Mouse (Mus musculus) ES-Bruce4 (cell line): ENCODE data around the gene Ift81. TPM values are rescaled to one million over a fixed set of nuclear protein-coding genes. Genes with fewer than 3 reads are reported as not detected.
A peak's percentile ranks its signal among the peaks of the same experiment; 100 is the strongest.

Experiments
- H3K27ac ChIP-seq: 2 replicates; pipeline ENCODE4 v1.5.1; 2012; ENCODE audit warnings: low read length, inconsistent platforms; ENCODE audit not compliant: insufficient read depth
- H3K27me3 ChIP-seq: 2 replicates; pipeline ENCODE4 v1.6.1; 2012; ENCODE audit warnings: mild to moderate bottlenecking, low read length, inconsistent platforms; ENCODE audit not compliant: control insufficient read depth, poor library complexity, insufficient read depth, severe bottlenecking
- H3K36me3 ChIP-seq: 2 replicates; pipeline ENCODE4 v1.6.1; 2012; ENCODE audit warnings: inconsistent platforms, mild to moderate bottlenecking, low read length, moderate library complexity; ENCODE audit not compliant: control insufficient read depth, poor library complexity, insufficient read depth, severe bottlenecking
- H3K4me1 ChIP-seq: one replicate; pipeline ENCODE4 v1.8.1; 2011; ENCODE audit warnings: low read length; ENCODE audit not compliant: control insufficient read depth, insufficient read depth
- H3K4me3 ChIP-seq: 2 replicates; pipeline ENCODE4 v1.5.1; 2011; ENCODE audit warnings: low read depth, mild to moderate bottlenecking, low read length
- H3K9ac ChIP-seq: 2 replicates; pipeline ENCODE4 v1.6.1; 2012; ENCODE audit warnings: low read depth, mild to moderate bottlenecking, inconsistent platforms; ENCODE audit not compliant: poor library complexity, severe bottlenecking
- H3K9me3 ChIP-seq: replicated peaks from 2 replicates; pipeline ENCODE4 v1.6.1; 2012; ENCODE audit warnings: mild to moderate bottlenecking, low read length, inconsistent platforms; ENCODE audit not compliant: control insufficient read depth, poor library complexity, insufficient read depth, severe bottlenecking
- CTCF ChIP-seq: IDR thresholded peaks from one replicate; pipeline ENCODE4 v1.8.1; 2011; ENCODE audit warnings: low read depth, low read length
- EP300 ChIP-seq: IDR thresholded peaks from 2 replicates; pipeline ENCODE4 v1.6.1; 2011; ENCODE audit warnings: low read depth, low read length; ENCODE audit not compliant: insufficient read depth
- POLR2A ChIP-seq: IDR thresholded peaks from one replicate; pipeline ENCODE4 v1.8.1; 2011; ENCODE audit warnings: low read length; ENCODE audit not compliant: insufficient read depth
- polyA plus RNA-seq: library from polyadenylated mRNA; stranded (reverse); fragments of >200 nt; gene quantifications from 2 replicates; pipeline ENCODE4 v1.2.4, GENCODE M21; 2011; ENCODE audit warnings: low read depth; ENCODE audit not compliant: missing spikeins, insufficient read depth, insufficient read length

The Ift81 gene
- 31.9 and 36.9 TPM in 2 replicates for polyA plus RNA-seq

GRCm38 (mm10) chr5:122613908-122614732 lies at the start of gene Ift81:
TSS of gene Ift81 (minus strand) at chr5:122614518.
- Histone ChIP-seq H3K4me1 (no peaks in the 10 kb centered on the region), H3K9me3 (no peaks in the 10 kb centered on the region), H3K4me3 (peak within 1 kb of the TSS; percentile 92), H3K9ac (peak within 1 kb of the TSS; percentile 89), H3K36me3 (no peaks in the 10 kb centered on the region), H3K27me3 (no peaks in the 10 kb centered on the region), H3K27ac (no peak within 1 kb of the TSS)
- TF ChIP-seq CTCF (no peak), POLR2A (no peak), EP300 (no peak)

GRCm38 (mm10) chr5:122662501-122662900 lies 48.2 kb upstream of the Ift81 start:
- no peak overlapping the region for H3K9ac ChIP-seq
- no peaks in the 10 kb centered on the region for H3K9me3 ChIP-seq
- no peak overlapping the region for H3K4me3 ChIP-seq
- H3K27me3 ChIP-seq: no peaks in the 10 kb centered on the region
- H3K36me3 ChIP-seq: no peaks in the 10 kb centered on the region
- TF ChIP-seq EP300: no peak
- no peak for TF ChIP-seq CTCF
- no peaks in the 10 kb centered on the region for H3K4me1 ChIP-seq
- no peak overlapping the region for H3K27ac ChIP-seq

- no peak overlapping the region for H3K9ac ChIP-seq
- no peak overlapping the region for H3K4me3 ChIP-seq
- no peak overlapping the region for H3K27ac ChIP-seq
- TF ChIP-seq CTCF (no peak), POLR2A (no peak)
- H3K9me3 ChIP-seq: no peaks in the 10 kb centered on the region
- no peaks in the 10 kb centered on the region for H3K27me3 ChIP-seq
- H3K4me1 ChIP-seq: peaks cover 2% of the 10 kb centered on the region
- H3K36me3 ChIP-seq: no peaks in the 10 kb centered on the region
These were observed 42.5 kb upstream of the Ift81 start for GRCm38 (mm10) chr5:122656808-122657207.

GRCm38 (mm10) chr5:122654268-122654573 lies 39.9 kb upstream of the Ift81 start:
- no peak overlapping the region for H3K9ac ChIP-seq

GRCm38 (mm10) chr5:122653446-122654267 lies 39.3 kb upstream of the Ift81 start:
- no peaks in the 10 kb centered on the region for H3K9me3 ChIP-seq
- TF ChIP-seq POLR2A: no peak
- TF ChIP-seq EP300: no peak
- TF ChIP-seq CTCF: no peak
- no peak overlapping the region for H3K9ac ChIP-seq

More at GRCm38 (mm10) chr5:122654268-122654573, 39.9 kb upstream of the Ift81 start:
- H3K27me3 ChIP-seq: no peaks in the 10 kb centered on the region
- no peaks in the 10 kb centered on the region for H3K9me3 ChIP-seq
- no peak for TF ChIP-seq CTCF
- no peak for TF ChIP-seq POLR2A
- TF ChIP-seq EP300: no peak
- H3K36me3 ChIP-seq: no peaks in the 10 kb centered on the region
- H3K4me1 ChIP-seq: peaks cover 2% of the 10 kb centered on the region
- H3K27ac ChIP-seq: no peak overlapping the region
- H3K4me3 ChIP-seq: no peak overlapping the region

GRCm38 (mm10) chr5:122653112-122653445 lies 38.8 kb upstream of the Ift81 start:
- H3K9me3 ChIP-seq: no peaks in the 10 kb centered on the region
- no peaks in the 10 kb centered on the region for H3K27me3 ChIP-seq
- no peaks in the 10 kb centered on the region for H3K36me3 ChIP-seq
- no peak overlapping the region for H3K9ac ChIP-seq
- H3K4me1 ChIP-seq: peaks cover 2% of the 10 kb centered on the region
- no peak overlapping the region for H3K27ac ChIP-seq
- no peak for TF ChIP-seq EP300
- no peak for TF ChIP-seq CTCF
- no peak for TF ChIP-seq POLR2A
- no peak overlapping the region for H3K4me3 ChIP-seq

More at GRCm38 (mm10) chr5:122653446-122654267, 39.3 kb upstream of the Ift81 start:
- Histone ChIP-seq H3K4me1 (peaks cover 2% of the 10 kb centered on the region), H3K36me3 (no peaks in the 10 kb centered on the region), H3K27me3 (no peaks in the 10 kb centered on the region), H3K27ac (no peak overlapping the region), H3K4me3 (no peak overlapping the region)
